Mouse (Mus musculus) embryo, embryonic 9.5 days (tissue): ENCODE measurements around the gene Gins2.

ENCODE experiments used
- DNase-seq: peaks from one replicate; pipeline ENCODE4 v3.0.0-alpha.2; 2017; ENCODE audit errors: extremely low spot score

Gins2 gene

GRCm38 (mm10) chr8:120588908-120589771 lies at the start of gene Gins2:
Gene Gins2, minus strand, starts transcription at chr8:120589304.
- peak; percentile 100 for DNase-seq

- DNase-seq: peak; percentile 42
Observed at GRCm38 (mm10) chr8:120634329-120634839, 45.3 kb upstream of the Gins2 start.

DNA sequence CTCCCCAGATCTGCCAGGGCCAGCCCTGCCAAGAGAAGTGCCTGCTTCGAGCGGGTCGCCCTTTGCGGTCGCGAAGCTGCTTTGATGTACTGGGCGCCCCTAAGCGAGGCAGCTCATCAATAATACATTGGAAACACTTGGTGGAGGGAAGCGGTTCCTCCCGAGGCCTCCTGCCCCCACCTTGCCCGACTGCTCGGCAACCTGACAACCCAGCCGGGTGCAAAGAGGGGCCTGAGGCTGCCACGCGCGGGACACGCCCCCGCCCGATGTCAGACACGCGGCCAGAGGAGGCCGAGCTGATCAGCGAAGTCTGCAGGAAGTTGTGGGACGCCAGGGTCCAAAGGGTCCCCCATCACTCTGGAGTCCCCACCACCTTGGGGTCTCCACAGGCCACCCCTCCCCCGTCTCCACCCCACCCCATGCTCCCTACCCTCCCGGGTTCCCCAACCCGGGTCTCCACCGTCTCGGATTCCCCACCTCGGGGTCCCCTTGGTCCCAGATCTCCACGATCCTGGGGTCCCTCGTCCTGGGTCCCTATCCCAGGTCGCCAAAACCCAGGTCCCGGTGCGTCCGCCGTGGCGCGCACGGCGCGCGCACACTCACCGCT lies 44.7 kb upstream of the Gins2 start:
- DNase-seq: no peak

DNA sequence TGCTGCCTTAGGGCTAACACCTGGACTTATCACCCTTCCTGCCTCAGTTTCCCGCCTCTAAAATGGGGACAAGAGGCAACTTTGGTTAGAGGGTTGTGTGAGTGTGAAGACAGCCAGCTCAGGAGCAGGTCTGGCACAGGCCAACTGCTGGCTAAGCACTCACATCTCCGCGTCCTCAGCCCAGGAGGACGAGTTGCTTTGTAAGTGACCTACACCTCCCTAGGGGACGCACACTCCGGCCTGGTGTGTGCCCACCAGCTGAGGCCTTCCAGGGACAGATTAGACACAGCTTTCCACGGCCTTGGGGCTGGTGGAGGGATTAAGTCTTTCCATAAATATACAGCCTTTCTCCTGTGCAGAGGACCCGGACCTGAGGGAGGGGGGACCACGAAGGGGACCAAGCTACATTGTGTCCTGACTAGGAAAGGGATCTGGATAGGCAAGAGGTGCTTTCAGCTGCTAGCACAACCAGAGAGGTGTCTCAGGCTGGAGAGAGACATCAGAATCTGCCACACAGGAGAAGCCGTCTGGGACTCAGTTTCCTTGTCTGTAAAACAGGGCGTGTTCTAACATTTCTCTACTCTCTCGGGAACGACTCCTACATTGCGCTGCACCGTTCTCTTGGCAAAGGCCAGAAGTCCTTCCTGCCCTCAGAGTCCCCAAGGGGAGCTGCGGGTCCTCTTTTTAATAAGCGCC lies 44.0 kb upstream of the Gins2 start:
- DNase-seq: no peak

DNA sequence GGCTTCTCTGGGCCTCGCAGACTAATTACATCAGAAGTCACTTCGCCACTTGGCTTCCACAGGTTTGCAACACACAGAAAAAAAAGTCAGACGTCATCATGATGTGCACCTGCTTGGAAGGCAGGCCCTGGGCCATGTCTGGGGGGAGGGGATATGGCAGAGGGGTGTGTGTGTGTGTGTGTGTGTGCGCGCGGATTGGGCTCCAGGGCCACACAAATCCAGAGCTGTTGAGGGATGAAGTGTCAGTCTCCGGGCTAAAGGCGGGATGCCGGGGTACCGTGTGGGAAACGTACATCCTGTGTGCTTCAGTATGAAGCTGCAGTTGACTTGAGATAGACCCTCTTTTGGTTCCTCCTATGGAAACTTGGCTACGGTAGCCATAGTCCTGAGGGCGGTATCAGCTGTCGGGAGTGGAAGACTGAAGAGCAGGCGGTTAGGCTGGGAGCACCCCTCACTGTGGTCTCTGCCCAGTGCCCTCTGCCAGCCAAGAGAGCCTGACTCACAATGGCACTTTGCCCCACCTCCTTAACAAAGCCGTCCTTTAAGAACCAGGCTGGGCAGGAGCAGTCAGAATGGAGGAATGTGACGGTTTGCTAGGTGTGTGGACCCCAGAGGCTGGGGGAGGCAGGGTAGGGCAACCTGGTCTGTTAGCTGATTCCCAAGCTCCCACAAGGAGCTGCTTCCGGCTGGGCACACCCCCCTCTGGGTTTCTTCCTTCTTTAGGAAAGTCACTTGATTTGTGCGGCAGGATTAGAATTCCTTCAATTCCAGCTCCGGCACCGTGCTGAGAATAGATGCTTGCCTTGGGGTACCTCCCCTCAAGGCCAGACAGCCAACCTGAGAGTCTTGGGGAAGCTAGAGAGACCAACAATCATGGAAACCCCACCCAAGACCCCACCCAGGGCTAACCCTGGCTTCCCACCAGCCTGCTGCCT lies 42.6 kb upstream of the Gins2 start:
- DNase-seq: no peak

DNA sequence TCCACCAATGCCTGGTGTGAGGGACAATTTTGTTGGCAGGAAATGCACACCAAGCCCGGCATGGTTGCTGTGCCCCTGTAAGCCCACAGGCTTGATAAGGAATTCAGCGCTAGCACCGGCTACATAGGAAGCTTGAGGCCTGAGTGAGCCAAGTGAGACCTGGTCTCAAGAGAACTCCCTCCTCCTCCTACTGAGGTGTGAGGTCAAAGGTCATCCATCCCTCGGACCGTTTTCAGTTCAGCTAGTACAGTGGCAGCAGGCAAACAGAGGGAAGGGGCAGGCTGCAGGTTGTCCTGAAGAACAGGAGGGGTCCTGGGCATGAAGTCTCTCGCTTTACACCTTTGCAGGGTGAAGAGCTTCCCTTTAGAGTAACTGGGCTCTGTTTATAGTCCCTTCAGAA lies 41.7 kb upstream of the Gins2 start:
- DNase-seq: no peak

GRCm38 (mm10) chr8:120630031-120630430 lies 40.9 kb upstream of the Gins2 start:
- no peak for DNase-seq

GRCm38 (mm10) chr8:120627298-120627697 lies 38.2 kb upstream of the Gins2 start:
- no peak for DNase-seq

DNA sequence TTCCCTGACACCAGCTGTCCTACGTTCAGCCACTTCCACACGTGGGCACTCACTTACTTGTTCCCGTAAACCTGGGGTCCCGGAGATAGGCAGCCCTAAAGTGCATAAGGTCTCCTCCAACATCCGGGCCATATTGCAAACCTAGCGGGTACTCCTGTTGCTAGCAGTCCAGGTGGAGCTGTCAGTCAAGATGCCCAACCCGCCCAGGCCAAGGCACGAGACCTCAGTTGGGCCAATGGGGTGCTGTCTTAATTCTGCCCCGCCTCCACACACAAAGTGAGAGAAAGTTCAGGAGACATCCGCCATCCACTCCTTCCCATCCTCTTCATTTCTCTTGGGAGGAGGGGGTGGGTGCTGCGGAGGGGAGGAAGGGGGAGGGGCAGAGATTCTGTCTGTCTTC lies 37.4 kb upstream of the Gins2 start:
- DNase-seq: no peak

DNA sequence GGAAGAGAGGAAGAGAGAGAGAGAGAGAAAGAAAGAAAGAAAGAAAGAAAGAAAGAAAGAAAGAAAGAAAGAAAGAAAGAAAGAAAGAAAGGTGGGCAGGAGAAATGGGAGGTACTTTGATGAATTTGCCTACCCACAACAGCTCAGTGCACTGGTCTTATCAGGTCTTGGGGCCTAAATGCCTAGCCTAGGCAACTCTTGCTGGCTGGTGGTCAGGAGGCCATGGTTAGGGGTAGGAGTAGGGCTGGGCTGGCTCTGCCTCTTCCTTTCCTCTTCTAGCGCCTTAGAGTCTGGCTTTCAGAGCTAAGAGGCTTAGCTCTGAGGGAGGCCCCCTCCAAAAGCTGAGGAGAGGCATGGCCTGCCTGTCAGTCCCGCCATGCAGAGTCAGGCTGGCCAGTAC lies 34.5 kb upstream of the Gins2 start:
- DNase-seq: no peak

DNA sequence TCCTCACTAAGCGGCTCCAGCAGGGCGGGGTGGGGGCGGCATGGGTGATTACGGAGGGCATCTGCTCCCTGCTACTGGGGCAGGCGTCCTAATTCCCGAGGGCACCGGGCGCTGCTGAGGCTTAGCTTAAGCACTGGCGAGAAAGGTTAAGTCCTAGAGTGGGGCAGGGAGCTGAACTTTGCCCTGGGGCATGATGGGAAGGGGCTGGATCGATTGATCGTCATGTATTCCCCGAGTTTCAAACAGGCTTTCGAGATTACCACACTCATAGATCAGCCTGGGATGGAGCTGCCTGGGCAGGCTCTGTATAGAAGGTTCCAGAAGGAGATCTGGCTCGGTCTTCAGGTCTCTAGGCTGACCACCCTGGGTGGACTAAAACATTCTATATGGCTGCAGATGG lies 33.1 kb upstream of the Gins2 start:
- no peak for DNase-seq

DNA sequence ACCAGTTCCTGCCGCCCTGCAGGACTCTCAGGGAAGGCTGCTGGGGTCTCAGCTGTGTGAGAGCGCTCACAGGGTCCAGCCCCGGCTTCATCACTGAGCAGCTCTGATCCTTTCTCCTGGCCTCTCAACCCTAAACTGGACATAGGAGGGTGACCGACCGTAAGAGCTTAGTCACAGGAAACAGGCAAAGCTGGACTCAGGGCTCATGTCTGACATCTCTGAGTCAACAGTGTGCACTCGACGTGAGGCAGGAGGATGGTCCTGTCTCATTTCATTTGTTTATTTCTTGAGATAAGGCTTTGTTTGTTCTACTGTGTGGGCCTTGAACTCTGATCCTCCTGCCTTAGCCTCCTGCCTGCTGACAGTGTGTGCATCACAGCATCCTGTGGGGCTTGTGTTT lies 31.3 kb upstream of the Gins2 start:
- DNase-seq: no peak

DNA sequence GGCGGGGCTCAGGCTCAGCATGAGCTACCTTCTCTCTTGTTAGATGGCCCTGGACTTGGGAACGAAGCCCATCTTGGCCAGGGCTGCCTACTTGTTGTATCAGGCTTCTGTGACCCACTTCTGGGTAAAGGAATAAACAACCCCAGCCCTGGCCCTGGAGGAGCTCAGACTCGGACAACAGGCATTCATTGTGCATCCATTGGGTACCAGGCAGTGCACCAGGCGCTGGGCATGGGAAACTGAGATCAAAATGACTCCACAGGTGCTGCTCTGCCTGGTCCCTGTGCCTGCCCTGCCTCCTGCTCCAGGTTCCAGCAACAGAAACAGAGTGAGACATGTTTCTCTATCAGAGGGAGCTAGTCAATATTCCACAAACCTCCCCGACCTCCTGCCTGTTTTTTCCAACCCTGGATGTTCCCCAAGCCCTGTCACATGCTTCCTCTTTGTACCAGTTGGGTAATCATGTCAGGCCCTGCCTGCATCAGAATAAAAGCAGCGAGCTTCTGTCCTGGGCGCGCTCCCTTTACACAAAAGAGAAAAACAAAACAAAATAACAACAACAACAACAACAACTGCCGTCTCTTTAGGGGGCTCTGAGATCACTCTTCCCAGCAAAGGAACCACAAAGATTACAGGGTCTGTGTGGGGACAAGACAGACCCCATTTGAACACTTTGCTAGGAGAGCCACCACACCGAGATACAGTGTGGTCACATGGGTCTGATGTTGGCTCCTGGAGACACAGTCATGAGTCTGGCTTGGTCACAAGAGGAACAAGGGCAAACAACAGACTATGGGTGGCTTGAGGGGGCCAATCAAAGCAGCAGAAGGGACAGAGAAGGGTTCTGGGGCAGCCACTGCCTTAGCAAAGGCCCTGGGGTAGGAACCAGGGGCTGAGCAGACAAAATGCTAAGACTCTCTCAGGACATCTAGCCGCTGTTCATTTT lies 30.4 kb upstream of the Gins2 start:
- no peak for DNase-seq

GRCm38 (mm10) chr8:120618110-120618509 lies 29.0 kb upstream of the Gins2 start:
- peak; percentile 89 for DNase-seq

GRCm38 (mm10) chr8:120616663-120617626 lies 27.8 kb upstream of the Gins2 start:
- DNase-seq: no peak

DNA sequence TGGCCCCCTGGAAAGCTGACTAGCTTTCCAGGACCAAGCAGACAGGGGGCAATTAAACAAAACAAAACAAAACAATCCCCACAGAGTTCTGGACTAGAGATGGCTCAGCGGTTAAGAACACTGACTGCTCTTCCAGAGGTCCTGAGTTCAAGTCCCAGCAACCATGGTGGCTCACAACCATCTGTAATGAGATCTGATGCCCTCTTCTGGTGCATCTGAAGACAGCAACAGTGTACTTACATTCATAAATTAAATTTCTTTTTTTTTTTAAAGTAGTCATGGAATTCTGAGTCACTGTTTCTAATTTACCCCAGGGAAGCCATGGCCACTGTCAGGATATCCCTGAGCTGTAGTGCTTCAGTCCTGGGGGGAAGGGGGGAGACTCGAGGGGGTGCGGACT lies 25.4 kb upstream of the Gins2 start:
- DNase-seq: no peak

- DNase-seq: no peak
Observed at GRCm38 (mm10) chr8:120610824-120611223, 21.7 kb upstream of the Gins2 start.

- DNase-seq: peak; percentile 63
Observed at GRCm38 (mm10) chr8:120607885-120608284, 18.8 kb upstream of the Gins2 start.

DNA sequence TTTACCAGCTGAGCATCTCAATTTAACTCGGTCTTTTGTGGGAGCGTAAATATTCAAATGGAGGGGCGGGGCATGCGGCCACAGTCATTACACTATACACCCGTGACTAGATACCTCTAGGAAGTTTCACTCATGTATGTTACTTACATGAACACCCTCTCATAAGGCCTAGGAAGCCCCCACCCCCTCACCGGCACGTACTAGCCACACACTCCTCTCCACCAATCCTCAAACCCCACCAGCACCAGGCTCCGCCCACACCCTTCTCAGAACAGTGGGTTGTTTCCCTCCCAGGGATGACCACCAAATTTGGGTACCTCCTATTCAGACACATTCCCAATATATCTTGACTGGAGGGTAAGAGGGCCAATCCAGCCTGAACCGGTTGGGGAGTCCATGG lies 18.4 kb upstream of the Gins2 start:
- no peak for DNase-seq
